Mouse (Mus musculus): ENCODE results near the gene Dgkk.
A peak's percentile ranks its signal among the peaks of the same experiment; 100 is the strongest.
"Not testable (repeated sequence)": the region's sequence is repeated elsewhere in the genome, so short reads cannot be mapped to it uniquely, and the experiment has no call there.

Dgkk gene

DNA sequence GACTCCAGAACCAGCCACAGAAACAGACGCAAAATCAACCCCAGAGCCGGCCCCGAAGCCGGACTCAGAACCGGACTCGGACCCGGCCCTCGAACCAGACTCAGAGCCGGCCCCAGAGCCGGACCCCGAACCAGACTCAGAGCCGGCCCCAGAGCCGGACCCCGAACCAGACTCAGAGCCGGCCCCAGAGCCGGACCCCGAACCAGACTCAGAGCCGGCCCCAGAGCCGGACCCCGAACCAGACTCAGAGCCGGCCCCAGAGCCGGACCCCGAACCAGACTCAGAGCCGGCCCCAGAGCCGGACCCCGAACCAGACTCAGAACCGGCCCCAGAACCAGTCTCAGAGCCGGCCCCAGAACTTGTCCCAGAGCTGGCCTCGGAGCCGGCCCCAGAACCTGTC, at the start of gene Dgkk:
Gene Dgkk (plus strand): TSS at position 301 of the 400 bp plus-strand sequence.
- not testable (repeated sequence) for DNase-seq

DNA sequence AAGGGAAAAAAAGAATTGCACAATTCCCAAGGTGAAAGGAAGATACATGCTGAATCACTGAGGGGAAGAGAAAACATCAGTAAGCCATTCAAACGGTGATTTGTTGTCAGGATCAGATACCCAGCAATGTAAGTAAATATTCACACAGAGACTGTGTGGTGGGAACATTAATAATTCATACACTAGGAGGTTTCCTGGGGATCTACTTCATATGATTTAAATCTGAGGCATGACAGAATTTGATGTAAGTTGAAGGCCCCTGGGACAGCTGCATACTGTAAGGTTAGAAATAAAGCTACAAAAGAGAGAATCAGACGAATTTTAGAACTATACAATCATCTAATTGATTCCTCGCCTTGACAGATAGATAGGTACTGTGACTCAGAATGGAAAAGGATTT, 45.1 kb upstream of the Dgkk start:
- DNase-seq: no peak

DNA sequence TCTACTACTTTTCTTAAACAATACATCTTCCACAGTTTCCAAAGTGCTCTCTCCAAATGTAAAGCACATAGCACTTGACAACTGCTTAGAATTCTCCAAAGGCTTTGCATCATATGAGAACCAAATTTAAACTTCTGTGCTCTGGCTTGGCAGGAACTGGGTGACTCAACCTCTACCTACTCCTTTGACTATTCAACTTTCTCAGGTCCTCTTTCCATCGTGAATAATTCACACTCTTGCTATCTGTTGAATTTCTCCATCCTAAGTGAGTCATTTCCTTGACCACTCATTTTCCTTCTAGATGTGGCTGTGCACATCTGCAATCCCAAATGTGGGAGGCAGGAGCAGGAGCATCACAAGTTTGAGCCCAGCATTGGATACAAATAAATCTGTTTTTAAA, 28.4 kb upstream of the Dgkk start:
- no peak for DNase-seq

DNA sequence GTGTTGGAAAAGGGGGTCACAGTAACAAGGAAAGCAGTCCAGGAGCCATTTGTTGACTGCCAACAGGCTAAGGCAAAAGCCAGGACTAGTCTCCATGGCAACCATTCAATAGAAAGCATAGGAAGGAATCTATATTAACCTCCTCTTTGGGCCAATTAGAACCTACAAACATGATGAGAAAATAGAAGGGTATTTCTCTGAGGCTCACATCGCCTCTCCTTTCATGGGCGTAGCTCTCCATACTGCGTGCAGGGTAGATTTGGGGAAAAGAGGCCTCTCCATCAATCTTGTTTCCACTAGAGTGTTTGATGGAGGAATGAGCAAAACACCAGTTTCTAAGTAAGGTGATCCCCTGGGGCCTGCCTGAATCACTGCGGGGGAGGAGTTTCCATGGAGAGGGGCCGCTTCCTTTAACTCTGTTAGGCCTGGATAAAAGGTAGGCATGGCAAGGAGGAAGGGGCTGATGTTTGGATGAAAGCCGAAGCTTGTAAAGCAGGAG, 27.5 kb upstream of the Dgkk start:
- DNase-seq: no peak

DNA sequence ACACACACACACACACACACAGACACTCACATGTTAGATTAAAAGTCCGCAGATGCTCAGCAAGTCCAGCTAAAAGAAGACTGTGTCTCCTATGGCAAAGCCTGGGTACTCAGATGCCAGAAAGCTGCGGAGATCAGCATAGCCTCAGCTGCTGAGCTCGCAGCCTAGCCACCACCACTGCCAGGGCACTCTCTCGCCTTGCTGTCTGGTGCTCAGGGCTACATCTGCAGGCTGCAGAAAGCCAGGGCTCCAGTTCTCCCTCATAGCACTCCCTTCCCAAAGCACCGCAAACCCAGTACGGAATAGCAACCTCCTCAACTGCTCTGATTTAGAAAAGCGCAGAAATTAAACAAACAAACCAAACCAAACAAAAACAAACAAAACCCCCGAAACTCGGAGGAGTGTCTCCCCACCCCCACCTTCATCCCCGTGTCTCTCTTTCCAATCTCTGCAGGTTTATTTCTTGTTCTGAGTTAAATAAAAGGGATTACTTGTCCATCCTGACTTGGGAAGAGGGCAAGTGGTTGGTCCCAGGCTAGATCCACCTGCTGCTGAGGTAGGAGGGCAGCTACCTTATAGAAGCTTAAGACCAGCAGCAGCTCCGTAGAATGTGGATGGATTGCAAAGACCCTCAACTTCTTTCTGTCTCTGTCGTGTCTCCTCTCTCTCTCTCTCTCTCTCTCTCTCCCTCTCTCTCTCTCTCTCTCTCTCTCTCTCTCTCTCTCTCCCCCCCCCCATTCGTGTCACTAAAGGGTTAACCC, 1.4 kb upstream of the Dgkk start:
- DNase-seq: no peak

DNA sequence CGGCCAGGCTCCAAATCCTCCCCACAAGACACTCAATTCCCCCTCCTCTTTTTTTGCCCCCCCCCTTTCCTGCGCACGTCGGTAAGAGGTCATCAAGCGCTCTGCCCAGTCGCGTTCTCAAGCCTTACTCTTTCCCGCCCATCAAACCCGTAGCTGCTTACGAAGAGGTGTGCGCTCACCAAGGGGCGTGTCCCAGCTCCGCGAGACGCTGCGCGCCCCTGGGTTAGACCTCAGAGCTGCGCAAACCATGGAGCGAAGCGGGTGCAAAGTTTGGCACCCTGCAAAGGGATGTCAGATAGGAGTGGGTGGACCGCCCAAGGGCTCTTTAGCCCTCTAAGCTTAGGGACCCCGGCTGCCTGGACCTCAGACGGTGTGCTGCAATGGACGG, 862 bp upstream of the Dgkk start:
- DNase-seq: peak; percentile 10

DNA sequence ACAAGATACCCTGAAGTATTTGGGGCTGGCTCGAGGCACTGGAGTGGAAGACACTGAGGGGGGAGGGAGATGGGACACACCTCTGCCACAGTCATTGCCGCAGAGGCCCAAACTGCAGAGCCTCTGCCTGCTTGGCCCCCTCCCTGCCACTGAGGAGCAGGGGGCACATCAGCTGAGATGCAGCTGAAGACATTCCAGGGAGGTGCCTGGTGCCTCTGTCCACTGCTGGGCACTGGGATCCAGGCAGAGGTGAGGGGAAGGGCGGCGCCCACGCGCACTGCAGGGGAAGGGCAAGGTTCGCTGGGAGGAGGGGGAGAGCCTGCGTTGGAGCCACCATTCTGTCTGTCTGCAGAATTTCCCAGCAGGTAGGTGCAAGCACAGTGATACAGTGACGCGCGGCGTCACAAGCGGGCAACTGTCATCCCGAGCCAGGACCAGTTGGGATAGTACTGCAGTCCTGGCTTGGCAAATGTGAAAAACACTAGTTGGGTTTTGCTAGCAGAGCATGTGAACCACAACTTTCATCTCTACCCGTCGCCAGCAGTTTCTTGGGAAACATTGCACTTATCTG, 948 bp downstream of the Dgkk start:
- DNase-seq: no peak

DNA sequence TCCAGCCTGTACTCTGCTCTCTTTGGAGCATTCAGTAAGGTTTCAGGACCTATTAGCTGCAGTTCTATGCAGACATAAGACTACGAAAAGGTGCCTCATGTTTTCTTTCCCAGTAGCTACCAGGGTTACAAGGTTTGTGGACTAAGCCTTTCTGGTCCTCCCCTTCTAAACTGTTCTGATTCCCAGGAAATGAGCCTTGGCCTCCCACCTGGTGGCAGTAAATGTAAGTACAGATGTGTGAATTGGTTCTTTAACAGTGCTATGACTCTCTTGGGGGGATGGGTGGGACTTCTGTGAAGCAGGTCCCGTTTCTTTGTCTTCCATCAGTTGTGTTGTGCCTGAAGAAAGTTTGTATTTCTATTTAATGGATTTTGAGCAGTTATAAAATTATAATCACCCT, 53.4 kb downstream of the Dgkk start:
- no peak for DNase-seq

DNA sequence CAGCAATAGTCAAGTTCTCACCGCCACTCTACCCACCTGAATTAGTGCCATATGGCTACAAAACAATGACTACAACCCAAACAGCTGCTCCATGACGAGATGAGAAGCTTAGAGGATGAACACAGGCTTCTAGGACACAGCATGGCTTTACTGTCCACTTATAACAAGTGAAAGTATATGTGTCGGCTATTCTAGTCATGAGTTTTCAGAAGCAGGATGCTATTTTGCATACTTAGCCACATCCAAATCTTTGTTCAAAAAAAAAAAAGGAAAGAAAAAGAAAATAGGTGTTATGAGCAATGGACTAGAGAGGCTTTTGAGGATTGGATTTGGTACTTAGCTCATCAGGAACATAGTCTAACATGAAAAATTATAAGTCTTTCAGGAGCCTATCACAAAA, 74.4 kb downstream of the Dgkk start:
- DNase-seq: no peak

DNA sequence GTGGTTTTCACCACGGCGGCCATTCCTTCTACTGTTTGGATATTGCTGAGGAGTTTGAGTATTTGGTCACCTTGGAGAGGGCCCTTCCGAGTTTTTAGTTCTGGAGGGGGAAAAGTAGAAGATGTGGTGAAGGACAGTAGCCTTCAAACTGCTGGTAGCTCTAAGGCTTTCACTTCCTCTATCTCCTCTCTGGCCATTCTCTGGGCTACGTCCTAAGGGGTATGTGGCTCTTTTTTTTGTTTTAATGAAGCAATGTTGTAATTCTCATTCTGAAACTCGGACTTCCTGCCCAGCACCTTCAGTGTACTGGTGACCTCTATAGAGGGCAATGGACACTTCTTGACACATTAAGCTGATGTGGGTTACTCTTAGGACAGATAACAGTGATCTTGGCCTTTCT, 75.0 kb downstream of the Dgkk start:
- no peak for DNase-seq

DNA sequence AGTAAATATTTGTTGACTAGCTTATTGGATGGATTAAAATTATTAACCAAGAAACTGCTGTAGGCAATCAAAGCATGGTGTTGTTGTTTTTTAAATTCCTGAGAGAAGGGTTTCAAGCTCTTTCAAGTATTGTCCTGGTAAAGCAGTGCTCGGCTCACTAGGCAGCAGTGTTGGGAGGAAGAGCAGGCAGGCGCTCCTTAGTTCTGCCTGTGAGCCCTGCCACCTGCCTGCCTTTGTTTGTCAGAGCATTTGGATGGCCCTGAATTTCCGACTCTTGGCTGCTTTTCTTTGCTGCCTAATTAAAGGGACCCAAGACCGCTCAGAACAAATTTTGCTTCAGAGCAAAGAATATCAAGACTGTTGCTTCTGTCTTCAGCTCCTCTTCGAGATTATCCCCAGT, 114.8 kb downstream of the Dgkk start:
- no peak for DNase-seq

DNA sequence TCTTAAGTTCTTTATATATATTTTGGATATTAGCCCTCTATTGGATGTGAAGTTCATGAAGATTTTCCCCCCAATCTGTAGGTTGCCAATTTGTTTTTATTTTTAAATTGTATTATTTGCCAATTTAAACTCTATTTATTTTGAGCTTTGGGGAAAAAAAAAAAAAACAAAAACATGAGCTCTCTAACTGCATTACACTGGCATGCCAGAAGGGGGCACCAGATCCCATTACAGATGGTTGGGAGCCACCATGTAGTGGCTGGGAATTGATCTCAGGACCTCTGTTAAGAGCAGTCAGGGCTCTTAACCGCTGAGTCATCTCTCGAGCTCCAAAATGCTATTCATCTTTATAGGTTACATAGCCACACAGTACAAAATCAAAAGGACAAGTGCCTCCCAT, 131.9 kb downstream of the Dgkk start:
- DNase-seq: no peak

DNA sequence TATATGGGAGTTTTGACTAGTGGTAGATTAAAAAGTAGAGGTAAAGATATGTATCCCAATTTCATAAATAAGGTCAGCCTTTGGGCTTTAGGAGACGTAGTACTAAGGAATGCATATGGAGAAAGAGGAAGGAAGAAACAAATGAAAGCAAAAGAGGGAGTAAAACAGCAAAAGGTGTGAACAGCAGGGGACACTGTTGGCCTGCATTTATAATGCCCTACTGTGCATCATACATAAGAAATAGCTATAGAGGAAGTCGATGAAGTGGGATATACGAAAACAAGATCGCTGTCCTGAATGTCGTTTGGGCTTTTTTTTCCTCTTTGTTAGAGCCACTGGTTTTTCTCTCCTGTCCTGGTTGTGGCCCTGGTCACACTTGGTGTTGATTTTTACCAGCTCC, 143.1 kb downstream of the Dgkk start:
- DNase-seq: no peak

DNA sequence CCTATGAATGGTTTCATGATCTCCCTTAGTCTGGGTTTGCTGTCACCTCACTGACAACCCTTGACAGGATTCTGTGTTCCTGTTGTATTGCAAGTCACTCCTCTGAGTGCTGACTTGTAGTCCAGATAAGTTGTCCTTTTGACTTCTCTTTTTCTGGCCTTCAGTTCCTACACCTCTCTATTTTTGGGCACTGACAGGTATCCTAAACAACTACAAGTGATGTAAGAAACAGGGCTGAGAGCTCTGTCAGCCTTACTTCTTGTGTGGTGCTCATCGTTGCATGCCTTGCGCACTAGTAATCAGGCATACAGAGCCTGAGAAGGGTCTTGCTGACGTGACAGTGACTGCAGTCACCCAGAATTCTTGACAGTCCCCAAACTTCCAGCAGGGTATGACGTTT, 147.1 kb downstream of the Dgkk start:
- no peak for DNase-seq

DNA sequence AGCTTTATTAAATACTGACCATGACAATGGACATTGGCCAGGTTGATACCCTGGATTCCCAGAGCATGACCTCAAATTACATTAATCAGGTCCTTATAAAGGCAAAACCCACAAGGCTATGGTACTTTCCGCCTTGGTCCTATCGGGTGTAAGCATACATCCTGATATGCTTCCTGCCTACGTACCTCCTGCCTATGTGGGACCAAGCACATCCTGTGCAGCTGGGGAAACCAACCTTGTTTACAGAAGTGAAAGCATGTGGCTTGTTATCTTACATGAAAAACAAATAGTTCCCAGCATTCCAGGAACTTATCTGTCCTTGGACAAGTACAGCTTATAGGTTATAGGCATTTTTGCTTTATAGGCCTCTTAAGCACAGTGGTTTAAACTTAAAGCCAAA, 189.5 kb downstream of the Dgkk start:
- DNase-seq: no peak

DNA sequence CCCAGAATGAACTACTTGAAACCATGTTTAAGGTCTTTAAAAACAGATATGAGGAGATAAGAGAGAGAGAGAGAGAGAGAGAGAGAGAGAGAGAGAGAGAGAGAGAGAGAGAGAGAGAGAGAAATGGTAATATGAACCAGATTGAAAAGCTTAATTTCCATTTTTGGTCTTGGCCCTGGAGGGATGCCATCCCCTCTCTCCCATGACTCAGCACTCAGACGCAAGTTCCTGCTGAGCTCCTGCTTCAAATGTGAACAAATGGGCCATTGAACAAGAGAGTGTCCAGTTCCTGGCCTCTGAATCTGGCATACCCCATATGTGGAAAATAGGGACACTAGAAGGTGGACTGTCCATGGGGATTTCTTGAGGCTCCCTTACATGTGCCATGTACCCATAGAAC, 192.8 kb downstream of the Dgkk start:
- no peak for DNase-seq

DNA sequence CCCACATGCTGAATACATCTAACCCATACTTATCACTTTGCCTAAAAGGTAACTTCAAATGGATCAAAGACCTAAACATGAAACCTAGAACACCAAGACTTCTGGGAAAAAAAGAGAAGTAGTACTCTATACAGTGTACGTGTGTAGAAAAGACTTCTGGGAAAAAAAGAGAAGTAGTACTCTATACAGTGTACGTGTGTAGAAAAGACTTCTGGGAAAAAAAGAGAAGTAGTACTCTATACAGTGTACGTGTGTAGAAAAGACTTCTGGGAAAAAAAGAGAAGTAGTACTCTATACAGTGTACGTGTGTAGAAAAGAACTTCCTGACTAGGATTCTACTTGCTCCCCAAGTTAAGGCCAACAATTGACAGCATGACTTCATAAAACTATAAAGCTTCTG, 204.8 kb downstream of the Dgkk start:
- not testable (repeated sequence) for DNase-seq
